Mouse (Mus musculus): ENCODE results near the gene Slc5a10. TPM values are rescaled to one million over a fixed set of nuclear protein-coding genes. Genes with fewer than 3 reads are reported as not detected.

The Slc5a10 gene
- total and polyA plus RNA-seq, 3 experiments: not detected

DNA sequence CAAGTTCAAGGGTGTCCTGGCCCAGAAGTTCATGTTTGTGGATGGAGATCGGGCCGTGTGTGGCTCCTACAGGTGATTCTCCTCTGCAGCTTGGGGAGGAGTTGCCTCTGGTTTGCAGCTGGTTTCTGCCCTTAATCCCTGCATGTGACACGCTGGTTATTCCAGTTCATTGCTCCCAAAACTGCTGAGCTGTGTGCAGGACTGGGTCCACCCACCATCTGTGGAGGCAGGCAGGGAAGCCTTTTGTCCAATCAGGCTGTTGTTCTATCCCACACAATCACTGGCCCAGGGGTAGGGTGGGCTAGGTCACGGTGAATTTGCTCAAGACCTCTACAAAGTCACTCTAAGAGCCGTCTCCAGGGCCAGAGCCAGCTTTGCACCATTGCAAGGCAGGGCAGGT lies 18.9 kb downstream of the Slc5a10 start:
- H3K4me3 ChIP-seq (ENCODE audit: low read depth, low read length): no peak overlapping the region
- H3K36me3 ChIP-seq (replicated peaks): no peaks in the 10 kb centered on the region
- H3K9me3 ChIP-seq (replicated peaks): no peaks in the 10 kb centered on the region
- ATAC-seq (ENCODE audit: extremely low read depth, insufficient number of reproducible peaks, low FRiP score, poor library complexity, severe bottlenecking): no peak
- no peak for TF ChIP-seq POLR2AphosphoS5 (IDR thresholded peaks at IDR 0.05; ENCODE audit: insufficient replicate concordance, low read depth, low read length)
- TF ChIP-seq GATA2 (IDR thresholded peaks at IDR 0.05; ENCODE audit: borderline replicate concordance, low read depth, low read length): no peak
- no peak for TF ChIP-seq CTCF (IDR thresholded peaks at IDR 0.05; ENCODE audit: low read depth, low read length)
- no peak for TF ChIP-seq TAL1 (conservative IDR thresholded peaks at IDR 0.05; ENCODE audit: low read depth, low read length)
- no peak for TF ChIP-seq GATA1 (IDR thresholded peaks at IDR 0.05; ENCODE audit: borderline replicate concordance, low read length)
- peaks cover 13% of the 10 kb centered on the region for H3K27me3 ChIP-seq (ENCODE audit: insufficient read depth, low read length)
- no peaks in the 10 kb centered on the region for H3K4me1 ChIP-seq (ENCODE audit: insufficient read depth, low read depth, low read length)
- DNase-seq (ENCODE audit: low spot score): no peak

DNA sequence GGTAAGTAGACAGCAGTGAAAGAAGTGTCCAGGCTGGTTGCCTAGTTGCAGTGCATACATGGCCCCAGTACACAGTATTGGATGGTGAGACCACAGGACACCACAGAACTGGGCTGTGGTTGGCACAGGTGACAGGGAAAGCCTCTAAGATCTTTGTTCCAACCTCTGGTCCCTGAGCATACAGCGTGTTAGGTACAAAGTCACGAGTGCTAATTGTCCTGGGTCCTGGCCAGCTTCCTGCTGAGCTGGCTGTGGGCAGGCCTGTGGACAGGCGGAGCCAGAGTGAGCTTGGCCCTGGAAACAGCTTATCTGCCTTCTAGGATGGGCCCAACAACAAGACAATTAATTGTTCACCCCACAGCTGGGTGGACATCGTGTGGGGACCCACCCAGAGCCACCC lies 20.7 kb downstream of the Slc5a10 start:
- Histone ChIP-seq H3K27me3 (ENCODE audit: insufficient read depth, low read length) (peaks cover 18% of the 10 kb centered on the region), H3K4me3 (ENCODE audit: low read depth, low read length) (no peak overlapping the region), H3K9me3 (replicated peaks) (no peaks in the 10 kb centered on the region), H3K36me3 (replicated peaks) (no peaks in the 10 kb centered on the region), H3K4me1 (ENCODE audit: insufficient read depth, low read depth, low read length) (no peaks in the 10 kb centered on the region)
- TF ChIP-seq TAL1 (conservative IDR thresholded peaks at IDR 0.05; ENCODE audit: low read depth, low read length) (no peak), POLR2AphosphoS5 (IDR thresholded peaks at IDR 0.05; ENCODE audit: insufficient replicate concordance, low read depth, low read length) (no peak), GATA2 (IDR thresholded peaks at IDR 0.05; ENCODE audit: borderline replicate concordance, low read depth, low read length) (no peak), GATA1 (IDR thresholded peaks at IDR 0.05; ENCODE audit: borderline replicate concordance, low read length) (no peak), CTCF (IDR thresholded peaks at IDR 0.05; ENCODE audit: low read depth, low read length) (no peak)
- no peak for DNase-seq (ENCODE audit: low spot score)
- no peak for ATAC-seq (ENCODE audit: extremely low read depth, insufficient number of reproducible peaks, low FRiP score, poor library complexity, severe bottlenecking)

DNA sequence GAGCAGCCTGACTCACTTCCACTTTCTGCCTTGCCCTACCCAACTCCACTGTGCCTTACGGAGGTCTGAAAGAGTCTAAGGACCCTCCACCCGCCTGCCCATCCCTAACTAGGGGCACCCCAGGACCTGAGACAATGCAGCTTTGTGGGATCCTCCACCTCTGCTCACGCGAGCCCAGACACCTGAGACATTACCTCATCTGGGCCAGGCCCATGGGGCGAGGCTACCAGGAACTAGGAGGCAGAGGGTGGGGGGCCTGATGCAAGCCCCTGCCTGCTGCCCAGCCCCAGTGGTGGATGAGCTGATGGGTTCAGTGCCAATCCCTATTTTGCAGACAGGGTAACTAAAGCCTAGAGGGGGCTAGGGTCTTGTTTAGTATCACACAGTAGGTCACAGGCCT lies 21.2 kb downstream of the Slc5a10 start:
- ATAC-seq (ENCODE audit: extremely low read depth, insufficient number of reproducible peaks, low FRiP score, poor library complexity, severe bottlenecking): no peak
- H3K36me3 ChIP-seq (replicated peaks): no peaks in the 10 kb centered on the region
- H3K9me3 ChIP-seq (replicated peaks): no peaks in the 10 kb centered on the region
- TF ChIP-seq GATA1 (IDR thresholded peaks at IDR 0.05; ENCODE audit: borderline replicate concordance, low read length): no peak
- TF ChIP-seq GATA2 (IDR thresholded peaks at IDR 0.05; ENCODE audit: borderline replicate concordance, low read depth, low read length): no peak
- no peak for TF ChIP-seq CTCF (IDR thresholded peaks at IDR 0.05; ENCODE audit: low read depth, low read length)
- no peak for TF ChIP-seq POLR2AphosphoS5 (IDR thresholded peaks at IDR 0.05; ENCODE audit: insufficient replicate concordance, low read depth, low read length)
- no peak for TF ChIP-seq TAL1 (conservative IDR thresholded peaks at IDR 0.05; ENCODE audit: low read depth, low read length)
- peaks cover 22% of the 10 kb centered on the region for H3K27me3 ChIP-seq (ENCODE audit: insufficient read depth, low read length)
- H3K4me1 ChIP-seq (ENCODE audit: insufficient read depth, low read depth, low read length): no peaks in the 10 kb centered on the region
- no peak overlapping the region for H3K4me3 ChIP-seq (ENCODE audit: low read depth, low read length)
- no peak for DNase-seq (ENCODE audit: low spot score)

DNA sequence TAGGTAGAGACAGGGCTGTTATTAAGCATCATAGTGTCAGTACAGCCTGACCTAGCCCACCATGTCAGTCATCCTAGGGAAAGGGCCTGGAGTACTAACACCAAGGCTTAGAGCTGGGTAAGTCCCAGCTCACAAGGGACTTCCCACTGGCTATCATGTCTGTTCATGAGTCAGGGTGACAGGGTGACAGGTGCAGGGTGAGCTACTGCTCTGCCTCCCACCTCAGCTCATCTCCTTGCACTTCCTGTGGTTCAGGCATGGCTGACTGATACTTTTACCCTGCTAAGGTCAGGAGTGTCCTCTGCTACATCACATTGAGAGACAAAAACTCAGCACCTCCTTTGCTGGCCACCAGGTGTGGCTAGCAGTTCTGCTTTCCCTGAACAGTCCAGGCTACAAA lies 21.8 kb downstream of the Slc5a10 start:
- Histone ChIP-seq H3K27me3 (ENCODE audit: insufficient read depth, low read length) (peaks cover 22% of the 10 kb centered on the region), H3K4me3 (ENCODE audit: low read depth, low read length) (no peak overlapping the region), H3K4me1 (ENCODE audit: insufficient read depth, low read depth, low read length) (no peaks in the 10 kb centered on the region), H3K9me3 (replicated peaks) (no peaks in the 10 kb centered on the region), H3K36me3 (replicated peaks) (no peaks in the 10 kb centered on the region)
- DNase-seq (ENCODE audit: low spot score) (no peak), ATAC-seq (ENCODE audit: extremely low read depth, insufficient number of reproducible peaks, low FRiP score, poor library complexity, severe bottlenecking) (no peak)
- no peak for TF ChIP-seq GATA2 (IDR thresholded peaks at IDR 0.05; ENCODE audit: borderline replicate concordance, low read depth, low read length)
- TF ChIP-seq TAL1 (conservative IDR thresholded peaks at IDR 0.05; ENCODE audit: low read depth, low read length): no peak
- no peak for TF ChIP-seq POLR2AphosphoS5 (IDR thresholded peaks at IDR 0.05; ENCODE audit: insufficient replicate concordance, low read depth, low read length)
- no peak for TF ChIP-seq GATA1 (IDR thresholded peaks at IDR 0.05; ENCODE audit: borderline replicate concordance, low read length)

DNA sequence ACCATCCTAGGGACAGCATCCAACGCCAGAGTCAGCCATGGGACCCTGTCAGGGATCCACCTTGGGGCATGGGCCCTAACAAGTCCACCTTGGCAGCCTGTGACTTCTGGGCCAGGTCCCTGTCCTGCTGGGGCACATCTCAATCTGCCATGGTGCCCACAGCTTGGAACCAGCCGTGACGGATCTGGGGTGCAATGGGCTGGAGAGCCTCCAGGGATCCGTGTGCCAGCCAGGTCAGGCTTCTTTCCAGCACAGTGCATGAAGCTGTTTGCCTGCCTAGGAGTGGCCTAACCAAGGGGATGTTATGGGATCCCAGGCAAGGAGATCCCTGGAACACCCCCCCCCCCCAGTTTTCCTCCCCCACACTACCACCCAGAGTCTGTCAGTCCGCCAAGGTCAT lies 27.6 kb downstream of the Slc5a10 start:
- ATAC-seq (ENCODE audit: extremely low read depth, insufficient number of reproducible peaks, low FRiP score, poor library complexity, severe bottlenecking): no peak
- no peak for DNase-seq (ENCODE audit: low spot score)
- H3K4me3 ChIP-seq (ENCODE audit: low read depth, low read length): no peak overlapping the region
- H3K27me3 ChIP-seq (ENCODE audit: insufficient read depth, low read length): peaks cover 20% of the 10 kb centered on the region; the same call in 1 of the 2 replicates
- H3K9me3 ChIP-seq (replicated peaks): no peaks in the 10 kb centered on the region
- no peaks in the 10 kb centered on the region for H3K36me3 ChIP-seq (replicated peaks)
- H3K4me1 ChIP-seq (ENCODE audit: insufficient read depth, low read depth, low read length): no peaks in the 10 kb centered on the region
- TF ChIP-seq POLR2AphosphoS5 (IDR thresholded peaks at IDR 0.05; ENCODE audit: insufficient replicate concordance, low read depth, low read length): no peak
- TF ChIP-seq GATA2 (IDR thresholded peaks at IDR 0.05; ENCODE audit: borderline replicate concordance, low read depth, low read length): no peak
- no peak for TF ChIP-seq GATA1 (IDR thresholded peaks at IDR 0.05; ENCODE audit: borderline replicate concordance, low read length)
- TF ChIP-seq TAL1 (conservative IDR thresholded peaks at IDR 0.05; ENCODE audit: low read depth, low read length): no peak

DNA sequence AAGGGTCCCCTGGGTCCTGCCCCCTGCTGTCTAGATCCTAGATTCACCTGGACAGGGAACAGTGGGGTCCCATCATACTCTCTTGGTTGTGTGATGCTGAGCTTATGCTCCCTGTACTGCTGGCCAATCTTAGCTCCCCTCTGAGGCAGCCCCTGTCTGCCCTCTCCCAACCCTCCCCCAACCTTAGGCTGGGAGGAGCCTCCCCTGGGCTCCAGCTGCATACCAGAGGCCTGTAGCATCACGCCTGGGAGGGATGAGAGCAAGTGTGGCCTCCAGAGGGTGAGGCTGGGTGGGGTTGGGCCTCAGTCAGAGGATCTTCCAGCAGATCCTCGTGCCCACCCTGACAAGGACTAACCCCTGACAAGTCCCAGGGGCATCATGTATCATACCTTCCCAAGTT lies 33.0 kb downstream of the Slc5a10 start:
- Histone ChIP-seq H3K36me3 (replicated peaks) (no peaks in the 10 kb centered on the region), H3K9me3 (replicated peaks) (no peaks in the 10 kb centered on the region), H3K4me1 (ENCODE audit: insufficient read depth, low read depth, low read length) (peaks cover 12% of the 10 kb centered on the region), H3K27me3 (ENCODE audit: insufficient read depth, low read length) (peaks cover 26% of the 10 kb centered on the region), H3K4me3 (ENCODE audit: low read depth, low read length) (no peak overlapping the region)
- DNase-seq (ENCODE audit: low spot score): no peak
- TF ChIP-seq GATA2 (IDR thresholded peaks at IDR 0.05; ENCODE audit: borderline replicate concordance, low read depth, low read length) (no peak), CTCF (IDR thresholded peaks at IDR 0.05; ENCODE audit: low read depth, low read length) (no peak), GATA1 (IDR thresholded peaks at IDR 0.05; ENCODE audit: borderline replicate concordance, low read length) (no peak), POLR2AphosphoS5 (IDR thresholded peaks at IDR 0.05; ENCODE audit: insufficient replicate concordance, low read depth, low read length) (no peak), TAL1 (conservative IDR thresholded peaks at IDR 0.05; ENCODE audit: low read depth, low read length) (no peak)
- ATAC-seq (ENCODE audit: extremely low read depth, insufficient number of reproducible peaks, low FRiP score, poor library complexity, severe bottlenecking): no peak

Measured in G1E (cell line).